Mouse (Mus musculus): ENCODE data around the gene Bnipl.

DNA sequence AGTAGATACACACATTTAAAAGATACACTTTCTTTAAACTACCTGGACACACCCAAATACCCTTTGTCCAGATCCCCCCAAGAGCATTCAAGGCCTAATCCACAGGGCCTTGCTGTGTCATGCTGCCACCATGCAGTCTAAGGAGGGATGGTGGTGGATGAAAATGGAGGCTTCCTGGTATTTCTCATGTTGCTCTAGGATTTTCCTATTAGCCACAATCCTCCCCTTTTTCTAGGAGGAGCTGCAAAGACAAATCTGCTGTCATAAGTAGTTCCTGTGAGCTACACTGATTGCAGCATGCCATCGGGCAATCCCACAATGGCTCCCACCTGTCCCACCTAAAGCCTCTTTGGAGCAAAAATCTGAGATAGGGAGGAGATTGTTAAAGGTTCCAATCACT, 23.8 kb downstream of the Bnipl start:
- TF ChIP-seq CTCF (conservative IDR thresholded peaks at IDR 0.05; ENCODE audit: insufficient read depth, insufficient read length, low read depth, low read length) = no peak
- no peak for TF ChIP-seq POLR2A (IDR thresholded peaks at IDR 0.05; ENCODE audit: low read depth, low read length)

Data from kidney, adult 2 months (tissue).